Comparison of ENCODE assay signal across 8 mouse cellular contexts in genomic region chr10:70060021-70060688, GRCm38 (mm10). TPM values are rescaled to one million over a fixed set of nuclear protein-coding genes. Genes with fewer than 3 reads are reported as not detected.
DNase-seq lines count a peak whose midpoint lies in the region; ATAC-seq and TF ChIP-seq lines count a peak whose summit lies in the region.

No protein-coding gene starts in this region.

- no peak overlapping the region for H3K27ac ChIP-seq in hindbrain, embryonic 14.5 days
- H3K27ac ChIP-seq in hindbrain, embryonic 10.5 days, result no peak overlapping the region
- no peak overlapping the region for H3K27ac ChIP-seq in kidney, embryonic 14.5 days (ENCODE audit: low read depth, low read length)
- no peak overlapping the region for H3K27ac ChIP-seq in limb, embryonic 14.5 days (replicated peaks; ENCODE audit: low read depth, low read length)

- no peaks in the 10 kb centered on the region; the same call in 1 of the 2 replicates for H3K4me1 ChIP-seq in hindbrain, embryonic 14.5 days (replicated peaks; ENCODE audit: control insufficient read depth, insufficient read depth, low read length)
- H3K4me1 ChIP-seq in hindbrain, embryonic 10.5 days (replicated peaks), result no peaks in the 10 kb centered on the region
- no peaks in the 10 kb centered on the region for H3K4me1 ChIP-seq in kidney, embryonic 14.5 days (ENCODE audit: control insufficient read depth, insufficient read depth, low read length)
- H3K4me1 ChIP-seq in limb, embryonic 14.5 days (ENCODE audit: control insufficient read depth, insufficient read depth, low read length), result no peaks in the 10 kb centered on the region

- H3K4me3 ChIP-seq in hindbrain, embryonic 14.5 days (replicated peaks; ENCODE audit: low read length), result no peak overlapping the region
- no peak overlapping the region for H3K4me3 ChIP-seq in hindbrain, embryonic 10.5 days
- no peak overlapping the region for H3K4me3 ChIP-seq in kidney, embryonic 14.5 days (ENCODE audit: low read length)
- no peak overlapping the region for H3K4me3 ChIP-seq in limb, embryonic 14.5 days (replicated peaks; ENCODE audit: low read length)

- no peak overlapping the region for H3K4me2 ChIP-seq in hindbrain, embryonic 14.5 days (replicated peaks)
- H3K4me2 ChIP-seq in kidney, embryonic 14.5 days (replicated peaks; ENCODE audit: low read depth, low read length), result no peak overlapping the region
- no peak overlapping the region for H3K4me2 ChIP-seq in limb, embryonic 14.5 days (replicated peaks; ENCODE audit: low read depth, low read length, severe bottlenecking)

- ATAC-seq in hindbrain, embryonic 14.5 days (ENCODE audit: low FRiP score), result peak; percentile 34; the same call in 1 of the 2 replicates
- ATAC-seq in kidney, embryonic 14.5 days (ENCODE audit: low FRiP score, low TSS enrichment), result peak; percentile 49; the same call in 1 of the 2 replicates
- peak; percentile 80 for ATAC-seq in limb, embryonic 14.5 days (ENCODE audit: low FRiP score, low read depth)

- DNase-seq in hindbrain, embryonic 14.5 days (ENCODE audit: low spot score), result no peak
- no peak for DNase-seq in hindbrain, embryonic 10.5 days (ENCODE audit: low spot score)
- peak; percentile 52 for DNase-seq in fat pad, adult 2 months (ENCODE audit: extremely low read depth, low read depth, low spot score)
- peak; percentile 63 for DNase-seq in limb, embryonic 14.5 days (ENCODE audit: low spot score)
- peak; percentile 59 to 80 for DNase-seq in thymus, postnatal 10 days (ENCODE audit: low spot score in 2 of 2)
- DNase-seq in adrenal gland, adult 2 months, result no peak
- no peak for DNase-seq in retina, postnatal 1 day

- H3K9me3 ChIP-seq in hindbrain, embryonic 14.5 days (ENCODE audit: control insufficient read depth, low read length), result no peaks in the 10 kb centered on the region
- H3K9me3 ChIP-seq in hindbrain, embryonic 10.5 days, result no peaks in the 10 kb centered on the region
- no peaks in the 10 kb centered on the region for H3K9me3 ChIP-seq in kidney, embryonic 14.5 days (ENCODE audit: control insufficient read depth, low read length)
- H3K9me3 ChIP-seq in limb, embryonic 14.5 days (ENCODE audit: control insufficient read depth, low read length), result no peaks in the 10 kb centered on the region

- 72% methylated on average over 19 of the region's 19 CpGs for WGBS in hindbrain, embryonic 14.5 days
- 85% methylated on average over 19 of the region's 19 CpGs for WGBS in hindbrain, embryonic 10.5 days
- WGBS in kidney, embryonic 14.5 days, result 67% methylated on average over 19 of the region's 19 CpGs
- WGBS in limb, embryonic 14.5 days, result 67% methylated on average over 19 of the region's 19 CpGs

- H3K36me3 ChIP-seq in hindbrain, embryonic 14.5 days (replicated peaks; ENCODE audit: control insufficient read depth, insufficient read depth), result no peaks in the 10 kb centered on the region
- no peaks in the 10 kb centered on the region for H3K36me3 ChIP-seq in hindbrain, embryonic 10.5 days
- no peaks in the 10 kb centered on the region for H3K36me3 ChIP-seq in kidney, embryonic 14.5 days (ENCODE audit: control insufficient read depth, insufficient read depth, low read length)
- no peaks in the 10 kb centered on the region for H3K36me3 ChIP-seq in limb, embryonic 14.5 days (ENCODE audit: control insufficient read depth, insufficient read depth, low read length)

- no peak for TF ChIP-seq POLR2A in limb, embryonic 14.5 days (IDR thresholded peaks at IDR 0.05; ENCODE audit: borderline replicate concordance, extremely low read depth, insufficient read depth, insufficient read length)

- H3K27me3 ChIP-seq in hindbrain, embryonic 14.5 days (ENCODE audit: control insufficient read depth, insufficient read depth, low read length), result no peaks in the 10 kb centered on the region
- no peaks in the 10 kb centered on the region for H3K27me3 ChIP-seq in hindbrain, embryonic 10.5 days (ENCODE audit: insufficient read depth, poor library complexity, severe bottlenecking)
- H3K27me3 ChIP-seq in kidney, embryonic 14.5 days (ENCODE audit: control insufficient read depth, insufficient read depth, low read length), result no peaks in the 10 kb centered on the region
- no peaks in the 10 kb centered on the region for H3K27me3 ChIP-seq in limb, embryonic 14.5 days (ENCODE audit: control insufficient read depth, insufficient read depth, low read length)

- H3K9ac ChIP-seq in hindbrain, embryonic 14.5 days, result no peak overlapping the region
- no peak overlapping the region for H3K9ac ChIP-seq in kidney, embryonic 14.5 days (ENCODE audit: low read depth, low read length)
- no peak overlapping the region for H3K9ac ChIP-seq in limb, embryonic 14.5 days (ENCODE audit: low read depth, low read length, severe bottlenecking)

RNA-seq across cellular contexts. Expression of gene Ccdc6, which starts 36.8 kb away (rescaled TPM):
- 29.6 and 30.1 TPM in 2 replicates for polyA plus RNA-seq in hindbrain, embryonic 14.5 days (2014; fragmentation: Nextera tagmentation; extraction: Ambion mirVana)
- 14.2 and 18.2 TPM in 2 replicates for polyA plus RNA-seq in hindbrain, embryonic 10.5 days (2016; fragmentation: Nextera tagmentation; extraction: Ambion mirVana)
- 36.4 and 39.6 TPM in 2 replicates for polyA plus RNA-seq in kidney, embryonic 14.5 days (2014; fragmentation: Nextera tagmentation; extraction: Ambion mirVana)
- 29.6 and 31.4 TPM in 2 replicates for polyA plus RNA-seq in limb, embryonic 14.5 days (2012; rRNA removed)
- polyA plus RNA-seq in limb, embryonic 14.5 days (2014; fragmentation: Nextera tagmentation; extraction: Ambion mirVana), result 23.1 and 26.8 TPM in 2 replicates
- 10 to 100 TPM; 42.0 to 94.0 TPM for total RNA-seq in adrenal gland, adult 2 months (2021)
- polyA plus RNA-seq in adrenal gland, adult 2 months (2012; rRNA removed), result 19.7 and 22.0 TPM in 2 replicates

Comparison
In these comparisons a context has a peak if more than half of its experiments do, and no peak if none do; other contexts are left out.
1. DNase-seq: peak in fat pad, adult 2 months (single experiment), limb, embryonic 14.5 days (single experiment) and thymus, postnatal 10 days (2 of 2); none in hindbrain, embryonic 14.5 days (single experiment), hindbrain, embryonic 10.5 days (single experiment), adrenal gland, adult 2 months (single experiment) and retina, postnatal 1 day (single experiment).
2. Peak in every context shown above with its lines, with median percentiles within 50 percentile points of each other: ATAC-seq.